Mouse (Mus musculus): ENCODE data around the gene Ndufa12. TPM values are rescaled to one million over a fixed set of nuclear protein-coding genes. Genes with fewer than 3 reads are reported as not detected.

Ndufa12 gene
- 100 to 1,000 TPM; 232 to 233 TPM for total RNA-seq (2021)

GRCm38 (mm10) chr10:94198482-94199405 is at the start of gene Ndufa12:
TSS of gene Ndufa12 (plus strand) at chr10:94198720.
- intact Hi-C loops (cut with DNase I), result loop anchor here (1.0 kb wide), 1 partner anchor 51 kb away; no protein-coding TSS in a partner anchor
- DNase-seq (ENCODE audit: low spot score in 2 of 2), result peak; percentile 96

GRCm38 (mm10) chr10:94151488-94151887 is 47.0 kb upstream of the Ndufa12 start:
- no peak for DNase-seq (ENCODE audit: low spot score in 2 of 2)
- intact Hi-C loops (cut with DNase I), result no loop called here

DNA sequence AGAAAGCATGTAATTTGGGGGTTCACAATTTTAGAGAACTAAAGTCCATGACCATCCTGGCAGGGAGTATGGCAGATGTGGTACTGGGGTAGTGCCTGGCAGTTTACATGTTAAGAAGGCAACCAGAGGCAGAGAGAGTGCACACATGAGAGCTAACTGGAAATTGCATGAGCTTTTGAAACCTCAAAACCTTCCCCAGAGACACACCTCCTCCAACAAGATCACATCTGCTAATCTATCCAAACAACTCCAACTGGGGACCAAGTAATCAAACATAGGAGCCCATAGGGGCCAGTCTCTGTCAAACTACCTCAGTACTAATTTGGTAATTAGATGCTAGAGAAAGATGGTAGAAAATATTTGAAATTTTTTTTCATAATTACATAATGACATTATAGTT is 44.7 kb upstream of the Ndufa12 start:
- intact Hi-C loops (cut with DNase I), result no loop called here
- DNase-seq (ENCODE audit: low spot score in 2 of 2), result no peak

DNA sequence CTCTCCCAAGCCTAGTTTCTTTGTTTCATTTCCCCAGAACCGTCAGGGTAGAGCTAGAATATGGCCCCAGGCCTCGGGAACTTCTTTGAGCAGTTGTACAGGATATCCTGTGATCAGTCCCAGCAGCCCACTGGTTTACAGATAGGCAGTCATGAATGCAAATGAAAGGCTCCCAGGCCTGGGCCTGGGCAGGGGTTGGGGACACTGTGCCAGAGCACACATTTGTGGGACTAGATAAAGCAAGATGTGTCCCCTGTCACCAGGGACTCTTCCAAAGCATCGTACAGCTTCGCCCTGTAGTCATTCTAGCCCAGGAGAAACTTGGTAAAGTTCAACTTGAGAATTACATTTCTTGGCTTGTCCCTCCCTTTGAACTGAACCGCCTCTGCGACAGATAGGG is 39.6 kb upstream of the Ndufa12 start:
- DNase-seq (ENCODE audit: low spot score in 2 of 2), result no peak
- intact Hi-C loops (cut with DNase I), result no loop called here

- no peak for DNase-seq (ENCODE audit: low spot score in 2 of 2)
- intact Hi-C loops (cut with DNase I), result no loop called here
Measured at GRCm38 (mm10) chr10:94159406-94159805, 39.1 kb upstream of the Ndufa12 start.

DNA sequence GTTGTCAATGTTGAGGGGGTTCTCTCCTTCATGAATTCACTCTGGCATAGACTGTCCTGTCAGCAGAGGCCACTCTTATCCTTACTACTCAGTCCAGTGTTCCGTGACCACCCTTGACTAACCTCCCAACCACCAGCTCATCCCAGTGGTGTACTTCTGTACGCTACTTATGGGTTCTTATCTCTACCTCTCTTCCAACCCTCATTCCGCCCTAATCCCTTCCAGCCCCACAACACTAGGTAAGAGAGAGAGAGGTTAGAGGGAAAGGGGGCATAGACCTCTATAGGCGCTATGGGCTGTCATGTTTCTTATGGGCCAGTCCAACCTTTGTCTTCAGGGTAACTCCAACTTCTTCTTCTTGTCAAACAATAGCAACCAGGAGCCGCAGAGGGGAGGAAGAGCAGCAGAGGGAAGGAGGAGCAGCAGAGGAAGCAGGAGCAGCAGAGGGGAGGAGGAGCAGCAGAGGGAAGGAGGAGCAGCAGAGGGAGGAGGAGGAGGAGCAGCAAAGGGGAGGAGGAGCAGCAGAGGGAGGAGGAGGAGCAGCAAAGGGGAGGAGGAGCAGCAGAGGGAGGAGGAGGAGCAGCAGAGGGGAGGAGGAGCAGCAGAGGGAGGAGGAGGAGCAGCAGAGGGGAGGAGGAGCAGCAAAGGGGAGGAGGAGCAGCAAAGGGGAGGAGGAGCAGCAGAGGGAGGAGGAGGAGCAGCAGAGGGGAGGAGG is 37.3 kb upstream of the Ndufa12 start:
- intact Hi-C loops (cut with DNase I), result no loop called here
- no peak for DNase-seq (ENCODE audit: low spot score in 2 of 2)

GRCm38 (mm10) chr10:94162031-94162430 is 36.5 kb upstream of the Ndufa12 start:
- intact Hi-C loops (cut with DNase I), result no loop called here
- no peak for DNase-seq (ENCODE audit: low spot score in 2 of 2)

- DNase-seq (ENCODE audit: low spot score in 2 of 2), result no peak
- intact Hi-C loops (cut with DNase I), result no loop called here
Measured at GRCm38 (mm10) chr10:94164104-94164845, 34.2 kb upstream of the Ndufa12 start.

GRCm38 (mm10) chr10:94165426-94165825 is 33.1 kb upstream of the Ndufa12 start:
- intact Hi-C loops (cut with DNase I), result no loop called here
- DNase-seq (ENCODE audit: low spot score in 2 of 2), result no peak

GRCm38 (mm10) chr10:94167051-94167750 is 31.3 kb upstream of the Ndufa12 start:
- intact Hi-C loops (cut with DNase I), result no loop called here
- DNase-seq (ENCODE audit: low spot score in 2 of 2), result no peak

GRCm38 (mm10) chr10:94171440-94172130 is 26.9 kb upstream of the Ndufa12 start:
- DNase-seq (ENCODE audit: low spot score in 2 of 2), result no peak

DNA sequence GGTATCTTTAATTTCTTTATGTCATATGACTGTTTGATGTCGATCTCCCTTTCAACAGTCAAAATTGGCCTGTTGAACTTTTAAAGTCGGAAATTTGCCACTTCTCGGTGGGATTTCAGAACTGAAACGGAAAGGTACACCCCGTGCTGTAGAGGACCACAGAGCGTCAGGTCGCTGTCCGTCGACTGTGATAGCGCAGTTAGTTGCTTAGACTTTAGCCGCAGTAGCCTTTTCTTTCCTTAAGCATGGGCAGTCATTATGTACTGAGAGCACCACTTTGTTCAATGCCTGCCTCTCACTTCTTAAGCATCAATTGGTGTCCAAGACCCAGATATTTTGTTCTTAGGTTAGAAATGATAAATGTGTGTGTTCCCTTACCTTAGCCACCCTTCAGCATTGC is 26.4 kb upstream of the Ndufa12 start:
- intact Hi-C loops (cut with DNase I), result no loop called here
- DNase-seq (ENCODE audit: low spot score in 2 of 2), result no peak

More at GRCm38 (mm10) chr10:94171440-94172130, 26.9 kb upstream of the Ndufa12 start:
- intact Hi-C loops (cut with DNase I), result no loop called here

GRCm38 (mm10) chr10:94172706-94173105 is 25.8 kb upstream of the Ndufa12 start:
- intact Hi-C loops (cut with DNase I), result no loop called here
- no peak for DNase-seq (ENCODE audit: low spot score in 2 of 2)

DNA sequence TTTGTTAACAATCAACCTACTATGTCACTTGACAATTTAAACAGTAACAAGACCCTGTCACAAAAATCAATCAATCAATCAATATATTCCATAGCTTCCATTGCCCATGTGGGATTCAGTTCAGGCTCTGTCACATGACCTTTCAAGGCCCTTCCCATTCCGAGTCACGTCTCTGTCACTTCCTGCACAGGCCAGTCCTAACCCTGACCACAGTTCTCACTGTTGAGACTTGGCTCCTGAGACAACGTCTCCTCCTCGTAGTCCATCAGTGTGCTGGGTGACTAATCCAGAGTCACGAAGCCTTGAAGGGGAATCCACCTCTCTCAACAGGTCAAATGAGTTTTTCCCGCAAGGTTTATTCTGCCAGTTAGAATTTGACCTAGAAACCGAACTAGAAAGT is 23.9 kb upstream of the Ndufa12 start:
- intact Hi-C loops (cut with DNase I), result no loop called here
- DNase-seq (ENCODE audit: low spot score in 2 of 2), result no peak

DNA sequence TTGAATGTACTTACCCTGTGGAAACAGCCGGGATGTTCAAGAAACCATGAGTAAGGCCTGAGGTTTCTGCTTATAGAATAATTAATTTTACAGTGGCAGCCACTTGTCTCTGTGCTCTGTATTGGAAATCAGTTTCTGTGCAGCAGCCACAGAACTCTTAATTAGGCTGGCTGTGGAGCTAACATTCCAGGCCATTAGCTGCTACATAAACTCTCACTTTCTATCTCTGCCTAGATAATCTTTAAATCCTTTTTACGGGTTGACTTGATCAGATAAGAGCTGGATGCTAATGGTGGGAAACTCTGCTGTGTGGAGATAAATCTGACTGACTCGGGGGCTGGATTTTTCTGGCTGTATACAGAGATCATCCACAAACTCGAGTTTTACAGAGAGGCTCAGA is 15.3 kb upstream of the Ndufa12 start:
- no peak for DNase-seq (ENCODE audit: low spot score in 2 of 2)
- intact Hi-C loops (cut with DNase I), result no loop called here

- DNase-seq (ENCODE audit: low spot score in 2 of 2), result no peak
- intact Hi-C loops (cut with DNase I), result no loop called here
Measured at GRCm38 (mm10) chr10:94204973-94205372, 6.5 kb downstream of the Ndufa12 start.

- DNase-seq (ENCODE audit: low spot score in 2 of 2), result peak in 1 of 2 experiments; percentile 33
- intact Hi-C loops (cut with DNase I), result loop anchor here (5.0 kb wide), 2 partner anchors 196 to 396 kb away; no protein-coding TSS in a partner anchor
Measured at GRCm38 (mm10) chr10:94210718-94211618, 12.4 kb downstream of the Ndufa12 start.

DNA sequence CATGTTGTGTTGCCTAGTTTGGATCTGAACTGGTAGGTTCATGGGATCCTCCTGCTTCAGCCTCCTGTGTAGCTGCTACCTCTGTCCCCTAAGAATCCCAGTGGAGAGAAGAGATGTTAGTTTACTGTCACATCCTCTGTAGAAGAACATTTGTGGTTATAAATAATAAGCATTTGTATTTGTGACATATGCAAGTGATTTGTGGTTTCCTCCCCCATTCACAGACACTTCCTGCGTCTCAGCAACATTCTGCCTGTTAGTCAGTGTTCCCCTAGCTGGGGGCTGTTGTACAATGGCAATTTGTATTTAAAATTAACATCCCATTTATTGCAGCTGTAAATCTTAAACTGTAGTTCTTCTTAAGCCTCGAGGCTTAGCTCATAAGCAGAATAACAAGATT is 13.2 kb downstream of the Ndufa12 start:
- intact Hi-C loops (cut with DNase I), result loop anchor here (5.0 kb wide), 2 partner anchors 196 to 396 kb away; no protein-coding TSS in a partner anchor
- DNase-seq (ENCODE audit: low spot score in 2 of 2), result no peak

Measured in left cerebral cortex, postnatal 36 days (tissue).